Mouse (Mus musculus) G1E-ER4 (cell line): ENCODE measurements at regions not wholly inside any gene's neighbourhood (a gene's known extent, or its start where the extent isn't known, plus 50 kb on each side); places are given as distances from the start of the nearest gene placed in this dataset.

Experiments
- GATA1 ChIP-seq: IDR thresholded peaks from one replicate; pipeline ENCODE4 v1.8.0; 2012; ENCODE audit warnings: low read length, inconsistent platforms

DNA sequence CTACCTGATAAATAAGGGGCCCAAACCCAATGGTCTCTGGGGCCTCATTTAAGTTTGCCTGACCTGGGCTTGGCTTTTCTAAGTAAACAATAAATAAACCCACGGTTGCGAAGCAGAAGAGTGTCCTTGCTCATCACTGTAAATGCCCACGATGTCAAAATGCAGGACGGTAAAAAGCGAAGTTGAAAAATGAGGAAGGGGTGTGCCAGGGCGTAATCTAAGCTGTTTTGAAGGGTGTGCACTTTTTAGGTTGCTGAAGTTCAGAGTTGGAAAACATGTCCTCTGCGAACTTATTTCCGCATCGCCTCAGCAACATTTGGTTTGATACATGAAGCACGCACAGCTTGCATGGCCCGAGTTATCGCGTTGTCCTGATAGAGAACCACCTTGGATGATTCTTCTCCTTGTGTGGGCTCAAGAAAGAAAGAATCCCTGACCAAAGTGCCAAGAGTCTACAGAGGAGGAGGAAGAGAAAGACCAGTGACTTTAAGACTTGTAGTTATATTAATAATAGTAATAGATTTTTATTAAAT is 119.0 kb upstream of the Zeb2 start:
- no peak for TF ChIP-seq GATA1

DNA sequence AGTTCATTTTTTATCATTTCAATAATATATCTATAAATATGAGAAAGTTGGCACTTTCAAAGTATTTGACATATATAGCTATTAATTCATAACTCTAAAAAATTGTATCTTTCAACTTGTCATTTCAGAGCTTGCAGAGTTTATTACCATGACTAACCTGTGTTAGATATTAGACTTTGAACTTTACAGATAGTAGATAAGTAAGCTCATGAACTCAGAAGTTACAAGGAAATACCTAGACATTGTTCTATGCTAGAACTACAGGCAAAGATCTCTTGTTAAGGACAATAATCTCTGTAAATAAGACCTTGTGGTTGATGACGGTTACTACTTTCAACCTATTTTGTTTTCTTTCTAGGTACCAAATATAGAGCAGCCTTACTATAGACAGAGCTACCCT is 117.0 kb upstream of the Zeb2 start:
- no peak for TF ChIP-seq GATA1

DNA sequence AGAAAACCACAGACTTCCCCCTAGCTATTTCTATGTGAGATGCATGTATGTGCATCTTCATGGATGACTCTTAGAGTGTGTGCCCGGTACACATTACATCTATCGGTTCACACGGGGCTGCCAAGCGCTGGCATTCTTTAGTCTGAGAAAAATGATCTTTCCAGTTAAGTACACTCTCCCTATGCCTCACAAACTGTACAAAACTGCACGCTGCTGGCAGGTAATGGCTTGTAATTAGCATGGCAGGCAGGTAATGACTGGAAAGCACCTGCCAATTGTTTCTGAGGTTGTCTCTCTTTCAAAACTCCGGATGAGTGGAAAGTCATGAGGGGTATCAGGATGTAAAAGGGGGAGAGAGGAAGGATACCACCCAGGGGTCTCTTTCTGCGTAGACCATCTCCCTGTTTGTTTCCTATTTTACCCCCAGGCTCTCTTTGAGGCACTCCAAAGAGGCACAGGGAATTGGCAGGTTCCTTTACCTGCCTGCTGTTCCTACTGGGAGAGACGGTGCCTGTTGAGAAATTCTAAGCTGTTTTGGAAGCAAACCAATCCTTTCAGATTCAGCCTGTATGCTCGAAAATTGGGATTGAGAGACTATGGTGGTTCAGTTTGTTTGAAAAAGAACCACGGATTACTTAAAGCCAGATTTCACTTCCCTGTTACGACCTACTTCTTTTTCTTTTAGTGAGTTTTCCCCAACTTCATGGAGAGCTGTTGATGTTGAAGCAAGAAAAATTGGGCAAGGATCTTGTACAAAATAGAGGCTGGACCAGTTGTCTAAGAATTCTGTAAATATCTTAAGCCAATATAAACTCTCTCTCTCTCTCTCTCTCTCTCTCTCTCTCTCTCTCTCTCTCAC is 113.4 kb upstream of the Zeb2 start:
- TF ChIP-seq GATA1 = no peak

- no peak for TF ChIP-seq GATA1
These were observed 112.3 kb upstream of the Zeb2 start for GRCm38 (mm10) chr2:45229501-45229900.

DNA sequence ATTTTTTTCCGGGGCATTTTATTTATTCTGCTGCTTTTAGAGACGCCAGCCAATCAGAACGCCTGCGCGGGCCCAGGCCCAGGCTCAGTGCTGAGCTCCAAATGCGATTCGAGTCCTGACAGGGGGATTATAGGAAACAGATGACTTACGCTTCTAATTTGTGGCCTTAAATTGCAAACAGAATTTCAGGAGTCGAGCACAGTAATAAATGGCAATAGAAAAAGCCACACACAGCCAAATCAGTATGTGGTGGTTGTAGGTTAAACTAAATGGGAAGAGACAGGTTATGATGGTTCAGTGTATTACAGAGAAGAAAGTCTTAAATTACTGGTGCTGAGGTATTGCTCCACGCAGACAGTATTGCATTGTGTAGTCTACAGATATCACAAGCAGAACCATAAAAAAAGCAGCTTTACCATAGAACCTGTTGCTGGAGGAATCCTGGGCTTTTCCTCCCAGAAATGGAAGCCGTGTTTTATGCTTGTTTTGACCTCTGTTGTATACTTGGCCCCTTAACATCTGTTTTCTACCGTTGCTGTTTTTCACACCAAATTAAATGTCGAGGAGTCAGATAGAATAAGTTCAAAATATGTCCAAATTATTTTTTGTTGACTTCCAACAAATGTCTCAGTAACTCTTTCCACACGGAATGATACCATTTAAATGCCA is 110.2 kb upstream of the Zeb2 start:
- TF ChIP-seq GATA1 = no peak

GRCm38 (mm10) chr2:45226045-45226370 is 108.8 kb upstream of the Zeb2 start:
- TF ChIP-seq GATA1 = no peak

DNA sequence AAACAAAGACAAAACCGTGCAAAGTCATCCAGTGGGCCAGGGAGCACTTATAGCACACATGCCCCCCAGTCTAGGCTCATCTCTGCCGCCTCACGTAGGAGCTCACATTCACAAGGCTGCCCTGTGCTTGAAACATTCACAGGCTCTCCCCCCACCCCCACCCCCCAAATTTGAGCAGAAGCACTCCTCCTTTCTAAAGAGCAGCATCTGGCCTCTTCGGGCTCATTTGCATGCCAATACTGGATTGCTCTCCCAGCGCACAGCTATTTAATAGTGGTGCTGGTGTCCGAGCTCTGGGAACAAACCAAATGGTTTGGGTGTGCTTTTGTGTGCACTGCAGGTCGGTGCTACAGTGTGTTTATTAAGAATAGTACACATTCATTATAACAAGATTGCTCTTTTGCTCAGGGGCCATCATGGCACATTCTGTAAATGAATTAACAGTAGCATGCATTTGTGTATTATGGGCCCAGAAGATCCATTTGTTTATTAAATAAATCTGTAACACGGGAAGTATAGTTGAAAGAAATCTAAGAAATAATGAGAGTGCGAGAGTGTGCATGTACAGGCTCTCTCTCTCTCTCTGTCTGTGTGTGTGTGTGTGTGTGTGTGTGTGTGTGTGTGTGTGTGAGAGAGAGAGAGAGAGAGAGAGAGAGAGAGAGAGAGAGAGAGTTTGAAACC is 108.3 kb upstream of the Zeb2 start:
- TF ChIP-seq GATA1 = no peak

- TF ChIP-seq GATA1 = no peak
These were observed 105.0 kb upstream of the Zeb2 start for GRCm38 (mm10) chr2:45222213-45222612.

GRCm38 (mm10) chr2:45219851-45220250 is 102.7 kb upstream of the Zeb2 start:
- TF ChIP-seq GATA1 = no peak

GRCm38 (mm10) chr2:45212833-45213232 is 95.6 kb upstream of the Zeb2 start:
- TF ChIP-seq GATA1 = no peak

DNA sequence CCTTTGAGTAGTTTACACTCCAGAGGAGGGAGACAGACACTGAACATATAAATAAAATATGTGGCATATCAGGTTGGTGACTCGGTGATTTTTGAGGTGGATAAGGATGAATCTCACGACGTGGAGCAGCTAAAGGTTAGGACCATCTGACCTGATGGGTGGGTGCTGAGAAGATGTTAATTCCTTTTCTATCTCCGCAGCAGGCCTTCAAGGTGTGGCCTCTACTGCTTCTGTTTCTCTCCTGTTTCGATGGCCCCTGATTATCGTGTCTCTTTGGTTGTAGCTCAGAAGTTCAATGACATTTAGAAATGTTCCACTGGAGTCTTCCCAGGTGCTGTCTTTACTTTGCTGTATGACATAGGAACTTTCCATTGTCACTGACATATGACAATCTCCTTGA is 91.3 kb upstream of the Zeb2 start:
- TF ChIP-seq GATA1 = no peak

GRCm38 (mm10) chr2:45205756-45206155 is 88.6 kb upstream of the Zeb2 start:
- TF ChIP-seq GATA1 = no peak

- no peak for TF ChIP-seq GATA1
These were observed 88.0 kb upstream of the Zeb2 start for GRCm38 (mm10) chr2:45205211-45205610.

- no peak for TF ChIP-seq GATA1
These were observed 80.9 kb upstream of the Zeb2 start for GRCm38 (mm10) chr2:45197955-45198631.

DNA sequence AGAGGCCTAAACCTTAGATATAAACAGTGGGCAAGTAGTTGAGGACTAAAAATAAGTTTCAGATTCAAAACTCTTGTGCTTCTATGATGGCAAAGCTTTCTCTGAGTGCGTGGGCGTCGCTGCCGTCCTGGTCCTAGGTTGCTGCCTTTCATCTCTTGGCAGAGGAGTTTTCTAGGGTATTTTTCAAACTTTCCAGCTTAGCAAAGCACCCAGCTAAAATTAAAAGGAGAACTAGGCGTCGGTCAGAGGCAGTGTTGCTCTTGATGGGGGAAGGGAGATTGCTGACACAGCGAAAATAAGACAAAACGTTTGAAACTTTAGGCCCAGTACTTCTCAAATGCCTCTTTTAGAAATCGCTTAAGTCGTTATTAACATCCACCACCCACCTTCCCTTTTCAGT is 80.1 kb upstream of the Zeb2 start:
- no peak for TF ChIP-seq GATA1

DNA sequence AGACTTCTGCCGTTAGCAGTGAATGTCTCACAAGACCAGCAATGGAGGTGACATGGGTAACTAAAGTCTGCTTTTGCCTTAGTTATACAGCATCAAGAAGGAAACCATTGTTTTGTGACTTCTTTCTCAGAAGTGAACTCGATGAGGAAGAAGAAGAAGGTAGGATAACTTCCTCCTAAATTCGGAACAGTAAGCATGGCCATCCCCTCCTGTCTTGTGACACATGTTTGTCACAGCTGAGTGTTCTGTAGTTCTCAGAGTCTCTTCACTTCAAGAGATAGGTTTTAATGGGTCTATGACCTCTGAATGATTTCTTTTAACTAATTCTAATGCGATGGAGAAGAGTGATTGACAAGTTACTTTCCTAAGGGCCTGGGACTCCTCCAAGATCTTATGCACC is 79.3 kb upstream of the Zeb2 start:
- TF ChIP-seq GATA1 = no peak
